Mouse (Mus musculus) G1E (cell line): ENCODE measurements around the gene Zfp90. TPM values are rescaled to one million over a fixed set of nuclear protein-coding genes. Genes with fewer than 3 reads are reported as not detected.
A peak's percentile ranks its signal among the peaks of the same experiment; 100 is the strongest.
"Not testable (repeated sequence)": the region's sequence is repeated elsewhere in the genome, so short reads cannot be mapped to it uniquely, and the experiment has no call there.

Experiments used
- ATAC-seq: 2 replicates; pipeline ENCODE4 v1.8.0; 2016; ENCODE audit warnings: mild to moderate bottlenecking; ENCODE audit not compliant: insufficient number of reproducible peaks, poor library complexity, low FRiP score, severe bottlenecking; ENCODE audit errors: extremely low read depth
- DNase-seq: peaks from one replicate; pipeline ENCODE4 v3.0.0; 2012; ENCODE audit warnings: low spot score
- H3K27me3 ChIP-seq: 2 replicates; pipeline ENCODE4 v1.6.1; 2012; ENCODE audit warnings: mild to moderate bottlenecking, low read length, inconsistent platforms; ENCODE audit not compliant: insufficient read depth
- H3K36me3 ChIP-seq: replicated peaks from 2 replicates; pipeline ENCODE3; 2012; ENCODE audit warnings: mild to moderate bottlenecking, inconsistent platforms
- H3K4me1 ChIP-seq: 2 replicates; pipeline ENCODE4 v1.6.1; 2012; ENCODE audit warnings: low read depth, low read length, inconsistent platforms, mixed read lengths; ENCODE audit not compliant: insufficient read depth
- H3K4me3 ChIP-seq: 2 replicates; pipeline ENCODE4 v1.5.1; 2012; ENCODE audit warnings: low read depth, mild to moderate bottlenecking, inconsistent platforms, low read length, moderate library complexity, mixed read lengths
- H3K9me3 ChIP-seq: replicated peaks from 2 replicates; pipeline ENCODE4 v1.6.1; 2012; ENCODE audit warnings: inconsistent platforms
- CTCF ChIP-seq: IDR thresholded peaks from 2 replicates; pipeline ENCODE4 v1.5.1; 2012; ENCODE audit warnings: low read depth, low read length, inconsistent platforms, mixed read lengths
- GATA1 ChIP-seq: IDR thresholded peaks from 2 replicates; pipeline ENCODE4 v1.6.1; 2012; ENCODE audit warnings: borderline replicate concordance, low read length, inconsistent platforms, mixed read lengths
- GATA2 ChIP-seq: IDR thresholded peaks from 2 replicates; pipeline ENCODE4 v1.6.1; 2012; ENCODE audit warnings: low read depth, low read length, inconsistent platforms, borderline replicate concordance
- POLR2AphosphoS5 ChIP-seq: IDR thresholded peaks from 2 replicates; pipeline ENCODE4 v1.6.1; 2012; ENCODE audit warnings: low read depth, low read length, inconsistent platforms; ENCODE audit not compliant: insufficient replicate concordance
- TAL1 ChIP-seq: conservative IDR thresholded peaks from 2 replicates; pipeline ENCODE4 v1.6.1; 2012; ENCODE audit warnings: low read depth, low read length, inconsistent platforms, mixed read lengths
- polyA plus RNA-seq: library from polyadenylated mRNA; stranded (reverse); fragments of >175 nt; gene quantifications from 2 replicates; pipeline ENCODE4 v1.2.3, GENCODE M21; 2012
- total RNA-seq, 2 experiments: library from RNA; stranded (forward) in 1 of 2; stranded (reverse) in 1 of 2; fragments of 200-1000 nt in 1 of 2; fragments of >200 nt in 1 of 2; fragmentation: Nextera tagmentation in 1 of 2; gene quantifications; 2 replicates each; pipeline ENCODE4 v1.2.3; 2014 to 2017

Gene Zfp90
- total and polyA plus RNA-seq, 3 experiments = 0.22 TPM; not detected in 2

- no peaks in the 10 kb centered on the region for H3K4me1 ChIP-seq
- ATAC-seq (no peak), DNase-seq (no peak)
- no peak overlapping the region for H3K4me3 ChIP-seq
- peaks cover 13% of the 10 kb centered on the region for H3K27me3 ChIP-seq
- H3K9me3 ChIP-seq = no peaks in the 10 kb centered on the region
- no peaks in the 10 kb centered on the region for H3K36me3 ChIP-seq
- no peak for TF ChIP-seq GATA1
- TF ChIP-seq CTCF = no peak
- no peak for TF ChIP-seq POLR2AphosphoS5
Observed at GRCm38 (mm10) chr8:106417692-106418091, 2.6 kb downstream of the Zfp90 start.

- Histone ChIP-seq H3K27me3 (peaks cover 6% of the 10 kb centered on the region; the same call in 1 of the 2 replicates), H3K4me1 (no peaks in the 10 kb centered on the region), H3K36me3 (no peaks in the 10 kb centered on the region), H3K4me3 (no peak overlapping the region), H3K9me3 (no peaks in the 10 kb centered on the region; the same call in 1 of the 2 replicates)
- ATAC-seq = no peak
- DNase-seq = no peak
- TF ChIP-seq TAL1 (no peak), POLR2AphosphoS5 (no peak), GATA2 (no peak), CTCF (no peak), GATA1 (no peak)
Observed at GRCm38 (mm10) chr8:106431088-106431487, 16.0 kb downstream of the Zfp90 start.

GRCm38 (mm10) chr8:106431952-106432351 is 16.8 kb downstream of the Zfp90 start:
- not testable (repeated sequence) for H3K4me3 ChIP-seq, H3K4me1 ChIP-seq, H3K27me3 ChIP-seq, H3K9me3 ChIP-seq, ATAC-seq, H3K36me3 ChIP-seq, DNase-seq

GRCm38 (mm10) chr8:106432954-106433570 is 17.9 kb downstream of the Zfp90 start:
- no peaks in the 10 kb centered on the region for H3K9me3 ChIP-seq
- H3K4me3 ChIP-seq = no peak overlapping the region
- no peaks in the 10 kb centered on the region for H3K4me1 ChIP-seq
- H3K27me3 ChIP-seq = peaks cover 6% of the 10 kb centered on the region; the same call in 1 of the 2 replicates
- TF ChIP-seq CTCF (peak; percentile 92), TAL1 (no peak)
- peak; percentile 28; the same call in 1 of the 2 replicates for ATAC-seq
- peak; percentile 49 for DNase-seq
- no peaks in the 10 kb centered on the region for H3K36me3 ChIP-seq

GRCm38 (mm10) chr8:106433667-106434066 is 18.5 kb downstream of the Zfp90 start:
- no peak for DNase-seq
- Histone ChIP-seq H3K27me3 (peaks cover 6% of the 10 kb centered on the region; the same call in 1 of the 2 replicates), H3K4me1 (no peaks in the 10 kb centered on the region), H3K9me3 (no peaks in the 10 kb centered on the region), H3K4me3 (no peak overlapping the region), H3K36me3 (no peaks in the 10 kb centered on the region)
- ATAC-seq = no peak
- TF ChIP-seq GATA2 = no peak
- no peak for TF ChIP-seq GATA1
- TF ChIP-seq TAL1 = no peak
- TF ChIP-seq POLR2AphosphoS5 = no peak
- TF ChIP-seq CTCF = no peak

GRCm38 (mm10) chr8:106437781-106438180 is 22.7 kb downstream of the Zfp90 start:
- no peak for DNase-seq
- no peaks in the 10 kb centered on the region for H3K36me3 ChIP-seq
- no peak for TF ChIP-seq GATA1
- no peak for TF ChIP-seq CTCF
- TF ChIP-seq TAL1 = no peak
- TF ChIP-seq POLR2AphosphoS5 = no peak
- TF ChIP-seq GATA2 = no peak
- H3K4me3 ChIP-seq = no peak overlapping the region
- H3K9me3 ChIP-seq = no peaks in the 10 kb centered on the region
- H3K4me1 ChIP-seq = no peaks in the 10 kb centered on the region
- no peak for ATAC-seq
- H3K27me3 ChIP-seq = no peaks in the 10 kb centered on the region

GRCm38 (mm10) chr8:106440146-106440545 is 25.0 kb downstream of the Zfp90 start:
- Histone ChIP-seq H3K4me1 (no peaks in the 10 kb centered on the region), H3K9me3 (no peaks in the 10 kb centered on the region), H3K27me3 (no peaks in the 10 kb centered on the region), H3K4me3 (no peak overlapping the region), H3K36me3 (no peaks in the 10 kb centered on the region)
- no peak for DNase-seq
- no peak for TF ChIP-seq GATA1
- no peak for TF ChIP-seq CTCF
- no peak for TF ChIP-seq POLR2AphosphoS5
- TF ChIP-seq TAL1 = no peak
- no peak for TF ChIP-seq GATA2
- no peak for ATAC-seq
